Mouse (Mus musculus) lung, embryonic 15.5 days (tissue): ENCODE results near the gene Wars2. TPM values are rescaled to one million over a fixed set of nuclear protein-coding genes. Genes with fewer than 3 reads are reported as not detected.

ENCODE experiments used
- ATAC-seq: fragments of 200-750 bp; cut with Nextera tagmentation; 2 replicates; pipeline ENCODE4 v1.8.0; 2017; ENCODE audit warnings: moderate number of reproducible peaks, borderline replicate concordance; ENCODE audit not compliant: low FRiP score, low TSS enrichment; ENCODE audit errors: extremely low read depth
- H3K27ac ChIP-seq: fragments of 300-500 bp; sonication (generic); 2 replicates; pipeline ENCODE4 v1.5.1; 2015; ENCODE audit warnings: moderate library complexity, mild to moderate bottlenecking, inconsistent platforms
- H3K27me3 ChIP-seq: fragments of 300-500 bp; sonication (generic); 2 replicates; pipeline ENCODE4 v1.6.1; 2015; ENCODE audit warnings: inconsistent platforms
- H3K36me3 ChIP-seq: fragments of 300-500 bp; sonication (generic); 2 replicates; pipeline ENCODE4 v1.6.1; 2015; ENCODE audit warnings: inconsistent platforms
- H3K4me1 ChIP-seq: fragments of 300-500 bp; sonication (generic); 2 replicates; pipeline ENCODE4 v1.6.1; 2015; ENCODE audit warnings: inconsistent platforms
- H3K4me2 ChIP-seq: fragments of 300-500 bp; sonication (generic); 2 replicates; pipeline ENCODE4 v1.6.1; 2015; ENCODE audit warnings: inconsistent platforms, mild to moderate bottlenecking, moderate library complexity
- H3K4me3 ChIP-seq: fragments of 300-500 bp; sonication (generic); 2 replicates; pipeline ENCODE4 v1.5.1; 2015; ENCODE audit warnings: mild to moderate bottlenecking, inconsistent platforms
- H3K9ac ChIP-seq: fragments of 300-500 bp; sonication (generic); 2 replicates; pipeline ENCODE4 v1.6.1; 2015; ENCODE audit warnings: inconsistent platforms
- H3K9me3 ChIP-seq: fragments of 300-500 bp; sonication (generic); 2 replicates; pipeline ENCODE4 v1.6.1; 2016; ENCODE audit warnings: inconsistent platforms
- whole genome bisulfite sequencing: fragments of 180-500 bp; shearing (Covaris S2); methylation state at CpG from one replicate; pipeline ENCODE4 v1.1.7; 2015; 5-methylcytosine and 5-hydroxymethylcytosine counted together
- polyA plus RNA-seq: library from polyadenylated mRNA; unstranded; fragments of >200 nt; fragmentation: Nextera tagmentation; extraction: Ambion mirVana; gene quantifications from 2 replicates; pipeline ENCODE4 v1.2.1, GENCODE M21; 2015

Gene Wars2
- polyA plus RNA-seq, 1 experiment from 2014 or later: 8.0 TPM

GRCm38 (mm10) chr3:99240213-99240720 is 99.4 kb downstream of the Wars2 start, which contains the start of gene Tbx15:
TSS of gene Tbx15 (plus strand) at chr3:99240381.
- no peak within 1 kb of the TSS for H3K27ac ChIP-seq
- no peaks in the 10 kb centered on the region for H3K36me3 ChIP-seq
- H3K4me2 ChIP-seq: peak within 1 kb of the TSS; percentile 18
- peaks cover 98% of the 10 kb centered on the region for H3K27me3 ChIP-seq
- H3K9ac ChIP-seq: no peak within 1 kb of the TSS
- WGBS: under 1% methylated on average over 20 of the region's 20 CpGs
- no peaks in the 10 kb centered on the region for H3K9me3 ChIP-seq
- no peak for ATAC-seq
- peaks cover 24% of the 10 kb centered on the region for H3K4me1 ChIP-seq
- H3K4me3 ChIP-seq: 0 out of 2 replicates have a peak within 1 kb of the TSS, but pooled peaks have one; percentile 3

DNA sequence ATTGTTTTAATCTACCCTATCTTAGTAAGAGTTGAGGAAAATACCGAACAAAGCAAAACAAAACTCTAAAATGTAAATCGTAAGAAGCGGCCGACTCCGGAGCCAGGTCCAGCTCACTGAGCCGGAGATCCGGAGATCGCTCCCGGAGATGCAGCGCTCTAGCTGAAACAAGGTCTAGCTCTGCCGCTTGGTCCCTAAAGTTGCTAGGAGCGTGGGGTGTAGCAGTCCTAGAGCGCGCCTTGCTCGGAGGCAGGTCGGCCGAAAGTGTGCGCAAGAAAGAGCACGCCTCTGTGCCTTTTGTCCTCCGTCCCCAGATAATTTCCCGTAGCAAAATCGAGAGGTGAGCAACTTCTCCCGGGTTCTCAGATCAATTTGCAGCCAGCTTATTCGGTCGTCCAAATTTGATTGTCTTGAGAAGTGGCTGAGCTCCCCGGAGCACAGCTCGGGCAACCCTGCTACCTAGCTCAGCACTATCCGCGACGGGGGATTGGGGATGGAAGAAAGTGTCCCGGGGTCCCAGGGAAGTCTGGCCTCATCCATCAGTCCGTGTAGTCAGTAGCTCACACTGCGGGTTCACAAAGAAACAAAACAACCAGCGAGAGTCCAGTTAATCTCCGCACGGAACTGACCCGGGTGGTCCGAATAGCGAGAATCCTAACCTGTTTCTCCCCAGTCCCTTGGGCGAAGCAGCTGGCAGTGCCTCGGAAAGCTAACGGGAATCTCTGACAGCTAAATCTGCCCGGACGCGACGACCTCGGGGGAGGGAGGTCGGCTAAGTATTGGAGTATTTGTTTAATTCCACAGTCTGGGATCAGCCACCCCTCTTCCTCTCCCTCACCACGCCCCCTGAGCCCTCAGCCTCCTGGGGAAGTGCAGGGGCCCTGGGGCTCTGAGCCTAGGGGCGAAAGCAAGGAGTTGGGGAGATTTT is 100.2 kb downstream of the Wars2 start:
- under 1% methylated on average over 50 of the region's 50 CpGs for WGBS
- peak overlapping the region; percentile 18 for H3K4me2 ChIP-seq

GRCm38 (mm10) chr3:99242481-99242880 is 101.6 kb downstream of the Wars2 start:
- 10% methylated on average over 8 of the region's 8 CpGs for WGBS

More for the DNA sequence above, 100.2 kb downstream of the Wars2 start:
- Histone ChIP-seq H3K9me3 (no peaks in the 10 kb centered on the region), H3K27me3 (peaks cover 98% of the 10 kb centered on the region), H3K36me3 (no peaks in the 10 kb centered on the region), H3K27ac (no peak overlapping the region), H3K4me3 (0 out of 2 replicates have a peak overlapping the region, but pooled peaks have one; percentile 3), H3K4me1 (peaks cover 24% of the 10 kb centered on the region), H3K9ac (no peak overlapping the region)
- ATAC-seq: no peak

GRCm38 (mm10) chr3:99245341-99245740 is 104.5 kb downstream of the Wars2 start:
- Histone ChIP-seq H3K9ac (no peak overlapping the region), H3K4me1 (peaks cover 24% of the 10 kb centered on the region), H3K4me3 (no peak overlapping the region), H3K36me3 (no peaks in the 10 kb centered on the region), H3K27me3 (peaks cover 100% of the 10 kb centered on the region), H3K9me3 (no peaks in the 10 kb centered on the region), H3K4me2 (no peak overlapping the region), H3K27ac (no peak overlapping the region)
- 8% methylated on average over 3 of the region's 3 CpGs for WGBS
- ATAC-seq: peak; percentile 62; the same call in 1 of the 2 replicates

More at GRCm38 (mm10) chr3:99242481-99242880, 101.6 kb downstream of the Wars2 start:
- Histone ChIP-seq H3K27me3 (peaks cover 100% of the 10 kb centered on the region), H3K4me1 (peaks cover 24% of the 10 kb centered on the region), H3K9ac (no peak overlapping the region), H3K27ac (no peak overlapping the region), H3K4me3 (no peak overlapping the region), H3K36me3 (no peaks in the 10 kb centered on the region), H3K9me3 (no peaks in the 10 kb centered on the region), H3K4me2 (no peak overlapping the region)
- no peak for ATAC-seq

GRCm38 (mm10) chr3:99246629-99247028 is 105.8 kb downstream of the Wars2 start:
- Histone ChIP-seq H3K4me1 (peaks cover 12% of the 10 kb centered on the region; the same call in 1 of the 2 replicates), H3K4me2 (no peak overlapping the region), H3K27ac (no peak overlapping the region), H3K9me3 (no peaks in the 10 kb centered on the region), H3K4me3 (no peak overlapping the region), H3K9ac (no peak overlapping the region), H3K36me3 (no peaks in the 10 kb centered on the region), H3K27me3 (peaks cover 100% of the 10 kb centered on the region)
- whole genome bisulfite sequencing: 28% methylated on average over 3 of the region's 3 CpGs
- ATAC-seq: no peak

- H3K4me3 ChIP-seq: no peak overlapping the region
- H3K9me3 ChIP-seq: no peaks in the 10 kb centered on the region
- H3K36me3 ChIP-seq: no peaks in the 10 kb centered on the region
- 7% methylated on average over 4 of the region's 4 CpGs for WGBS
- no peak overlapping the region for H3K4me2 ChIP-seq
- peaks cover 12% of the 10 kb centered on the region; the same call in 1 of the 2 replicates for H3K4me1 ChIP-seq
- no peak for ATAC-seq
- peaks cover 100% of the 10 kb centered on the region for H3K27me3 ChIP-seq
- no peak overlapping the region for H3K27ac ChIP-seq
- H3K9ac ChIP-seq: no peak overlapping the region
Measured at GRCm38 (mm10) chr3:99247586-99247985, 106.7 kb downstream of the Wars2 start.

DNA sequence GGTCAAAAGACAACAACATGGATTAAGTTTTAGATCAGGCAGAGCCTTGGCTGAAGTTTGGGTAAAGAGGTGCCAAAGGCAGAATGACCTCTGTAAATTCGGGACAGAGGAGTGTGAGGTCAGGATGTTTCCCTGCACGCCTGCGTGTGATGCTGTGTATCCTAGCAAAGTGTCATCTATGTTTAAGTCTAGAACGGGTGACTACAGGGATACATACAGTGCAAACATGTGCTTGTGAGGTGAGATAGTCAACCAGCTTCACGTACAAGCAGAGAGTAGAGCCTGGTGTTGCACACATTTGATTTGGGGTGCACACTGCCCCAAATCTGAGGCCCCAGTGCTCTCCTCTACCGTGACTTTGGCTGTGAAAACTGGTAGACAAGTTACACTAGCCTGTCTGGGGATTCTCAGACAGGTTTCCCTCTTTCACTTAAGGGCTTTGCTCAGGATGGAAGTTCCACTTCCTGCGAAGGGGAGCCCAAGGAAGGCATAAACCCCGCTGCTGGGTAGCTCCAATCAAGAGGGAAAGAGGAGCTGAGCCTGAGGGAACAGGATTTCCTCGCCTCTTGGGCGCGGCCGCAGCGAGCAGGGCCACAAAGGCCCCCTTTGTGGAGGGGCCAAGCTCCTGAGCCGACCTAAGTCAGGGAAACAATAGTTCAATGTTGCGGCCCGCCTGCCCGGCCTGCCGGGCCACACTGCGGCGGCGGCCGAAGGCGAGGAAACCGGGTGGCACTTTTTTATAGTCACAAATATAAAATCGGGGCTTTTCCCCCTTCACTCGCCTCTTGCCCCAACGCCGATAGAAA is 107.3 kb downstream of the Wars2 start:
- H3K4me1 ChIP-seq: peaks cover 15% of the 10 kb centered on the region
- peaks cover 100% of the 10 kb centered on the region for H3K27me3 ChIP-seq
- no peak for ATAC-seq
- no peak overlapping the region for H3K4me3 ChIP-seq
- no peaks in the 10 kb centered on the region for H3K36me3 ChIP-seq
- no peaks in the 10 kb centered on the region for H3K9me3 ChIP-seq
- no peak overlapping the region for H3K27ac ChIP-seq
- no peak overlapping the region for H3K9ac ChIP-seq
- H3K4me2 ChIP-seq: no peak overlapping the region
- 3% methylated on average over 28 of the region's 28 CpGs for WGBS

- H3K9me3 ChIP-seq: no peaks in the 10 kb centered on the region
- no peaks in the 10 kb centered on the region for H3K36me3 ChIP-seq
- WGBS: 2% methylated on average over 25 of the region's 25 CpGs
- peaks cover 100% of the 10 kb centered on the region for H3K27me3 ChIP-seq
- ATAC-seq: no peak
- H3K27ac ChIP-seq: no peak overlapping the region
- no peak overlapping the region for H3K4me2 ChIP-seq
- H3K4me3 ChIP-seq: no peak overlapping the region
- H3K9ac ChIP-seq: no peak overlapping the region
- peaks cover 23% of the 10 kb centered on the region for H3K4me1 ChIP-seq
Measured at GRCm38 (mm10) chr3:99248831-99249550, 108.1 kb downstream of the Wars2 start.

DNA sequence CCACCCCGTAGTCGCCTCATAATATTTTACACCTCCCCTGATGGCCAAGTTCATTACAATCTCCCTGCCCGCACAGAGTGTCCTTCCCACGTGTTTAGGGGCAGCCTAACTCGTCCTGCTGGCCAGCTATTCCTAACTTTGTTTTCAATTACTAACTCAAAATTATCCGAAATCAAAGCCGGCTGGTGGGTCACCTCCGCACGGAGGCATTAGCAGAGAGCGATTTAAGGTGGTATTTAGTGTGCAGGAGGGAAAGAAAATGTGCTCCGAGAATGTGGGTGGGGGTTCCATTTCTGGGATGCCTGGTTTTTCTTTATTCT is 108.6 kb downstream of the Wars2 start:
- Histone ChIP-seq H3K4me3 (no peak overlapping the region), H3K27ac (no peak overlapping the region), H3K9ac (no peak overlapping the region), H3K36me3 (no peaks in the 10 kb centered on the region), H3K27me3 (peaks cover 100% of the 10 kb centered on the region), H3K4me1 (peaks cover 24% of the 10 kb centered on the region), H3K9me3 (no peaks in the 10 kb centered on the region), H3K4me2 (no peak overlapping the region)
- no peak for ATAC-seq
- WGBS: 5% methylated on average over 11 of the region's 11 CpGs

DNA sequence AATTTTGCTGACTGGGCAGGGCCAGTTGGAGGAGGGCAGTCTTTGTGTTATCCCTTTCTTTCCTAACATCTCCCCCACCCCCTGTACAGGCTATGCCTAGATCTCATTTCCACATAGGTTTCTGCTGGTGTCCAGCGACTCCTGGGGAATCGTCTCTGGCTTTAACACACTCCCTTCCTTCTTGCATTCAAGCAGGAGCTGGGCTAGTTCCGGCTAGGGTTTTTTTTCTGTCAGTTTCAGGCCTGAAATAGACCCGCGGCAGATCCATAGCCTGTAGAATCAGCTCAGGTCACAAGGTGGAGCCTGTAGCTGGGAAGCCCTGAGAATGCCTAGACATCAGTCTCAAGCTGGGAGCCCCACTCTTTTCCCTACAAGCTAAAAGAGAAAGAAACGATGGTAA is 109.0 kb downstream of the Wars2 start:
- Histone ChIP-seq H3K9me3 (no peaks in the 10 kb centered on the region), H3K27me3 (peaks cover 100% of the 10 kb centered on the region), H3K36me3 (no peaks in the 10 kb centered on the region), H3K9ac (no peak overlapping the region), H3K27ac (no peak overlapping the region), H3K4me1 (peaks cover 20% of the 10 kb centered on the region), H3K4me2 (no peak overlapping the region), H3K4me3 (no peak overlapping the region)
- ATAC-seq: no peak
- 1% methylated on average over 6 of the region's 6 CpGs for WGBS
